Mouse (Mus musculus): ENCODE measurements at regions not wholly inside any gene's neighbourhood (a gene's known extent, or its start where the extent isn't known, plus 50 kb on each side); places are given as distances from the start of the nearest gene placed in this dataset.

GRCm38 (mm10) chr13:35243946-35244345 lies 217.1 kb upstream of the Eci2 start:
- Histone ChIP-seq H3K36me3 (ENCODE audit: control insufficient read depth) (no peaks in the 10 kb centered on the region), H3K4me1 (ENCODE audit: control insufficient read depth) (no peaks in the 10 kb centered on the region), H3K9me3 (ENCODE audit: control insufficient read depth, low read length) (no peaks in the 10 kb centered on the region), H3K27me3 (ENCODE audit: control insufficient read depth) (no peaks in the 10 kb centered on the region), H3K4me3 (replicated peaks) (no peak overlapping the region)
- no peak for TF ChIP-seq TAL1 (IDR thresholded peaks at IDR 0.05; ENCODE audit: low read length)
- no peak for TF ChIP-seq GATA1 (IDR thresholded peaks at IDR 0.05; ENCODE audit: low read length)

DNA sequence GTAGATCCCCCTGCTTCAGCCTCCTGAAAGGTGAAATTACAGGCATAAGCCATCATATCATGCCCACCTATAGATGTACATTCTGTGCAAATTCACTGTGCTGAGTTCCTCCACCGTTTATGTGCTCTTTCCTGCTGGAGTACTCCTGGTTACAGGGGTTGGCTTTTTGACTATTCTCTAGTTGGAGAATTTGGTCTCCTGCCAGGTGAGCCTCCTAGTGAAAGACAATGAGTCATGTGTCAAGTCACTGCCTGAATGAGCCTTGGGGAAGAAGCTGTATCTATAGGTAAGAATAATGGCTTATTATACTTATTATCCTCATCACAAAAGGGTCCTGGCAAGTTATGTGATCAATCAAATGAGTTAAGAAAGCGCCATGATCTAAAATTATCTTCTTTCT lies 230.5 kb upstream of the Eci2 start:
- Histone ChIP-seq H3K36me3 (ENCODE audit: control insufficient read depth) (no peaks in the 10 kb centered on the region), H3K4me1 (ENCODE audit: control insufficient read depth) (no peaks in the 10 kb centered on the region), H3K4me3 (replicated peaks) (no peak overlapping the region), H3K9me3 (ENCODE audit: control insufficient read depth, low read length) (no peaks in the 10 kb centered on the region), H3K27me3 (ENCODE audit: control insufficient read depth) (no peaks in the 10 kb centered on the region)
- TF ChIP-seq TAL1 (IDR thresholded peaks at IDR 0.05; ENCODE audit: low read length) (no peak), GATA1 (IDR thresholded peaks at IDR 0.05; ENCODE audit: low read length) (no peak)

GRCm38 (mm10) chr13:35258720-35259119 lies 231.8 kb upstream of the Eci2 start:
- Histone ChIP-seq H3K4me3 (replicated peaks) (no peak overlapping the region), H3K27me3 (ENCODE audit: control insufficient read depth) (no peaks in the 10 kb centered on the region), H3K9me3 (ENCODE audit: control insufficient read depth, low read length) (no peaks in the 10 kb centered on the region), H3K36me3 (ENCODE audit: control insufficient read depth) (no peaks in the 10 kb centered on the region), H3K4me1 (ENCODE audit: control insufficient read depth) (no peaks in the 10 kb centered on the region)
- no peak for TF ChIP-seq GATA1 (IDR thresholded peaks at IDR 0.05; ENCODE audit: low read length)
- TF ChIP-seq TAL1 (IDR thresholded peaks at IDR 0.05; ENCODE audit: low read length): no peak

- Histone ChIP-seq H3K36me3 (ENCODE audit: control insufficient read depth) (no peaks in the 10 kb centered on the region), H3K4me1 (ENCODE audit: control insufficient read depth) (no peaks in the 10 kb centered on the region), H3K4me3 (replicated peaks) (no peak overlapping the region), H3K9me3 (ENCODE audit: control insufficient read depth, low read length) (no peaks in the 10 kb centered on the region), H3K27me3 (ENCODE audit: control insufficient read depth) (no peaks in the 10 kb centered on the region)
- TF ChIP-seq GATA1 (IDR thresholded peaks at IDR 0.05; ENCODE audit: low read length) (no peak), TAL1 (IDR thresholded peaks at IDR 0.05; ENCODE audit: low read length) (no peak)
Measured at GRCm38 (mm10) chr13:35283959-35284358, 257.1 kb upstream of the Eci2 start.

- Histone ChIP-seq H3K4me3 (replicated peaks) (no peak overlapping the region), H3K27me3 (ENCODE audit: control insufficient read depth) (no peaks in the 10 kb centered on the region), H3K9me3 (ENCODE audit: control insufficient read depth, low read length) (no peaks in the 10 kb centered on the region), H3K36me3 (ENCODE audit: control insufficient read depth) (no peaks in the 10 kb centered on the region), H3K4me1 (ENCODE audit: control insufficient read depth) (no peaks in the 10 kb centered on the region)
- TF ChIP-seq GATA1 (IDR thresholded peaks at IDR 0.05; ENCODE audit: low read length): no peak
Measured at GRCm38 (mm10) chr13:35302088-35302487, 275.2 kb upstream of the Eci2 start.

- Histone ChIP-seq H3K27me3 (ENCODE audit: control insufficient read depth) (no peaks in the 10 kb centered on the region), H3K4me1 (ENCODE audit: control insufficient read depth) (peaks cover 2% of the 10 kb centered on the region; the same call in 1 of the 2 replicates), H3K4me3 (replicated peaks) (no peak overlapping the region), H3K9me3 (ENCODE audit: control insufficient read depth, low read length) (no peaks in the 10 kb centered on the region; the same call in 1 of the 2 replicates), H3K36me3 (ENCODE audit: control insufficient read depth) (no peaks in the 10 kb centered on the region)
- TF ChIP-seq GATA1 (IDR thresholded peaks at IDR 0.05; ENCODE audit: low read length) (no peak), TAL1 (IDR thresholded peaks at IDR 0.05; ENCODE audit: low read length) (no peak)
Measured at GRCm38 (mm10) chr13:35316772-35317171, 289.9 kb upstream of the Eci2 start.

DNA sequence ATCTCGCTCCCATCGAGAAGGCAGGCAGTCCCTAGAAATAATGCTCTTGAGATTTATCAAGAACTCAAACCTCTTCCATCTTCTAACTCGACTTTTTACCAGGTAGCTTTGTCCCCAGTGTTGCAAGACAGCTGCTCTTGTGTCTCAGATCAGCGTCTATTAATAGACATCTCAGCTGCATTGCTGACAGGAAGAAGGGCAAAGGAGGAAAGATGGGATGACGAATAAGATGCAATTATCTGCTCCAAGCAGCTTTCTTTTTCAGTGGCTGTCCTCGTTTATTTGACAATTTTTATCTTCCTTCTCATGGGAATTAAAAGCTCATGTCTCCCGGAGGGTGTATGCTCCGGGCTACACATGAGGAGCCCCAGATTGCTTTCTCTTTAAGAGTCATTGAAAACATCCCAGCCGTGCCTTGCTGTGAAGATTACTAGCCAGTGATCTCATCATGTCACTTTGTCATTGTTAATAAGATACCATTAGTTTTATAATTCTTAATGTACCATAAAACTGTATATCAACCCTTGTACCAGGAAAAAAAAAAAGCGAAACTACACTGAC lies 299.9 kb upstream of the Eci2 start:
- TF ChIP-seq TAL1 (IDR thresholded peaks at IDR 0.05; ENCODE audit: low read length): no peak
- no peak for TF ChIP-seq GATA1 (IDR thresholded peaks at IDR 0.05; ENCODE audit: low read length)
- no peak overlapping the region for H3K4me3 ChIP-seq (replicated peaks)
- H3K27me3 ChIP-seq (ENCODE audit: control insufficient read depth): no peaks in the 10 kb centered on the region
- no peaks in the 10 kb centered on the region for H3K4me1 ChIP-seq (ENCODE audit: control insufficient read depth)
- no peaks in the 10 kb centered on the region for H3K9me3 ChIP-seq (ENCODE audit: control insufficient read depth, low read length)
- no peaks in the 10 kb centered on the region for H3K36me3 ChIP-seq (ENCODE audit: control insufficient read depth)

DNA sequence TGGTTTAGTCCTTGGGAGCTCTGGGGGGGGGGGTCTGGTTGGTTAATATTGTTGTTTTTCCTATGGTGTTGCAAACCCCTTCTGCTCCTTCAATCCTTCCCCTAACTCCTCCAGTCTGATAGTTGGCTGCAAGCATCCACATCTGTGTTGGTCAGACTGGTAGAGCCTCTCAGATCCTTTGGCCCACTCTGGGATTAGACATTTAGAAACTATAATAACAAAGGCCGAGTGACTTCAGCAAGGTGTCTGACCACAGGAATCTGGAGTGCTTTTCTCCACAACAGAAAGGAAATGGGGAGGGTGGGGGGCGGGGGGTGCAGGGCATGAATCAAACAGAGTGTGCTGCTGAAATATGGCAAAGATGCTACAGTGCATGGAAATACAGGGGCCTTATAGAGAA lies 301.4 kb upstream of the Eci2 start:
- Histone ChIP-seq H3K27me3 (ENCODE audit: control insufficient read depth) (no peaks in the 10 kb centered on the region), H3K9me3 (ENCODE audit: control insufficient read depth, low read length) (no peaks in the 10 kb centered on the region), H3K36me3 (ENCODE audit: control insufficient read depth) (no peaks in the 10 kb centered on the region), H3K4me3 (replicated peaks) (no peak overlapping the region), H3K4me1 (ENCODE audit: control insufficient read depth) (no peaks in the 10 kb centered on the region)
- TF ChIP-seq GATA1 (IDR thresholded peaks at IDR 0.05; ENCODE audit: low read length) (no peak), TAL1 (IDR thresholded peaks at IDR 0.05; ENCODE audit: low read length) (no peak)

- TF ChIP-seq TAL1 (IDR thresholded peaks at IDR 0.05; ENCODE audit: low read length) (no peak), GATA1 (IDR thresholded peaks at IDR 0.05; ENCODE audit: low read length) (no peak)
- no peak overlapping the region for H3K4me3 ChIP-seq (replicated peaks)
- no peaks in the 10 kb centered on the region for H3K4me1 ChIP-seq (ENCODE audit: control insufficient read depth)
- no peaks in the 10 kb centered on the region for H3K36me3 ChIP-seq (ENCODE audit: control insufficient read depth)
- no peaks in the 10 kb centered on the region for H3K9me3 ChIP-seq (ENCODE audit: control insufficient read depth, low read length)
- no peaks in the 10 kb centered on the region for H3K27me3 ChIP-seq (ENCODE audit: control insufficient read depth)
Measured at GRCm38 (mm10) chr13:35330926-35331325, 304.0 kb upstream of the Eci2 start.

DNA sequence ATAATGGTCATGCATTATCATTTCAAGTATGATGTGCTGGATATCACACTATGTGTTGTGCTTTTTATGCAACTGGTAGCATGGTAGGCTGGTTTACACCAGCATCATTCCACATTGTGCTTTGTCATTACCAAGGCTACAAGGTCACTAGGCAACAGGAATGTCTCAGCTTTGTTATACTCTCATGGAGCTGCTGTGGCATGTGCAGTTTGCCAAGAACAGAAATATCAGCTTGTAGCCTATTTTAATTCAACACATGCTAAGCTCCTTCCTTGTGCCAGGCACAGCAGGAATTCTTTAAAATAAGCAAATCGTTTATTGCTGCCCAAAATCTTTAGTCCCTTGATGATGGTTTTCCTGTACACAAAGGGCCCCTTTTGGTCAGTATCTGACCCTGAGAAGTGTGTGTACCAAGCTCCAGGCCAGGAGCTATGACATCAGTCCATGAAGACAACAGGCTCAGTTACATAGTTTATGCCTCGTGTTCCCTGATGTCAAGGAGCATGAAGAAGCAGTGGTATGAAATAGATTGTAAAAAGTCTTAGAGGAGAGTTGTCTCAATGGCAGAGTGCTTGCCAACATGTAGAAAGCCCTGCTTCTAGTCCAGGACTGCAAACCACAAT lies 314.0 kb upstream of the Cdyl start:
- Histone ChIP-seq H3K36me3 (ENCODE audit: control insufficient read depth) (no peaks in the 10 kb centered on the region), H3K9me3 (ENCODE audit: control insufficient read depth, low read length) (no peaks in the 10 kb centered on the region), H3K27me3 (ENCODE audit: control insufficient read depth) (no peaks in the 10 kb centered on the region), H3K4me1 (ENCODE audit: control insufficient read depth) (no peaks in the 10 kb centered on the region), H3K4me3 (replicated peaks) (no peak overlapping the region)
- TF ChIP-seq TAL1 (IDR thresholded peaks at IDR 0.05; ENCODE audit: low read length): no peak
- TF ChIP-seq GATA1 (IDR thresholded peaks at IDR 0.05; ENCODE audit: low read length): no peak

Data from erythroblast, embryonic 14.5 days (primary cell).